Mouse (Mus musculus) cerebellum, adult 2 months (tissue): ENCODE data around the gene Inpp5d. TPM values are rescaled to one million over a fixed set of nuclear protein-coding genes. Genes with fewer than 3 reads are reported as not detected.
A peak's percentile ranks its signal among the peaks of the same experiment; 100 is the strongest.

Experiments used
- DNase-seq, 2 experiments: peaks; one replicate each; pipeline ENCODE4 v3.0.0; 2021
- H3K27ac ChIP-seq: fragments of 200-500 bp; 2 replicates; pipeline ENCODE4 v1.5.1; 2012; ENCODE audit warnings: low read length, control low read depth, inconsistent platforms; ENCODE audit not compliant: insufficient read depth
- H3K27me3 ChIP-seq: fragments of 200-500 bp; 2 replicates; pipeline ENCODE4 v1.6.1; 2012; ENCODE audit warnings: inconsistent platforms, mild to moderate bottlenecking, low read length, moderate library complexity; ENCODE audit not compliant: control insufficient read depth, insufficient read depth
- H3K4me1 ChIP-seq: fragments of 200-500 bp; 2 replicates; pipeline ENCODE4 v1.6.1; 2011; ENCODE audit warnings: low read length; ENCODE audit not compliant: control insufficient read depth, insufficient read depth
- H3K4me3 ChIP-seq: fragments of 200-500 bp; replicated peaks from 2 replicates; pipeline ENCODE3; 2011; ENCODE audit warnings: mild to moderate bottlenecking, low read depth, low read length, control low read depth; ENCODE audit not compliant: insufficient read depth
- CTCF ChIP-seq: fragments of 200-500 bp; IDR thresholded peaks from 2 replicates; pipeline ENCODE4 v1.5.1; 2011; ENCODE audit warnings: low read depth, mild to moderate bottlenecking, control low read depth, low read length, moderate library complexity, borderline replicate concordance; ENCODE audit not compliant: insufficient read depth
- POLR2A ChIP-seq: fragments of 200-500 bp; IDR thresholded peaks from 2 replicates; pipeline ENCODE4 v1.6.1; 2011; ENCODE audit warnings: low read length, control low read depth, borderline replicate concordance; ENCODE audit not compliant: insufficient read depth
- WGBS: fragments of 180-500 bp; shearing (Covaris S2); methylation state at CpG from one replicate; pipeline ENCODE4 v1.1.7; 2018; 5-methylcytosine and 5-hydroxymethylcytosine counted together
- polyA plus RNA-seq: library from polyadenylated mRNA; depleted of rRNA; stranded (reverse); fragments of >200 nt; gene quantifications from 2 replicates; pipeline ENCODE4 v1.2.3, GENCODE M21; 2012

The Inpp5d gene
- polyA plus RNA-seq, 1 experiment, result 4.7 TPM

GRCm38 (mm10) chr1:87589980-87590379 is 30.1 kb upstream of the Inpp5d start:
- Histone ChIP-seq H3K4me3 (no peak overlapping the region), H3K4me1 (peaks cover 26% of the 10 kb centered on the region), H3K27me3 (no peaks in the 10 kb centered on the region), H3K27ac (no peak overlapping the region)
- 86% methylated on average over 8 of the region's 8 CpGs for WGBS
- TF ChIP-seq CTCF, result no peak
- TF ChIP-seq POLR2A, result no peak
- no peak for DNase-seq

DNA sequence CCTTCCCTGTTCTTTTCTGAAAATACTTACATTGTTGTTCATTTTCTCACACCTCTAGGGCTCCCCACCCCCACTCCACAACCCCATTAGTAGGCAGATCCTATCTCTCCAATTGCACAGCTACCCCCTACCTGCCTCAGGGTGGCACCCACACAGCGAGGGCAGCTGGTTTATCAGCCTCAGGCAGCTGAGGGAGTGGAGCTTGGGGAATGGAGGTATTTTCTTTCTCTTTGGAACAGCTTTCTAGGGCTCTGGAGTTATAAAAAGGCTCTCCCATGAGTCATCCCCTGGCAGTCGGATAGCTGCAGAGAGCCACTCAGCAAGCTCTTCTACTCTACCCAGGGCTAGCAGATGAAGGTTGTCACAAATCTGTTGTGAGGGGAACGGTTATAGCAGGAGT is 25.9 kb upstream of the Inpp5d start:
- WGBS, result 7% methylated on average over 3 of the region's 3 CpGs
- Histone ChIP-seq H3K4me1 (peaks cover 34% of the 10 kb centered on the region), H3K4me3 (no peak overlapping the region), H3K27ac (peak overlapping the region; percentile 49), H3K27me3 (no peaks in the 10 kb centered on the region)
- TF ChIP-seq CTCF, result no peak
- TF ChIP-seq POLR2A, result no peak
- peak; percentile 49 to 79 for DNase-seq

DNA sequence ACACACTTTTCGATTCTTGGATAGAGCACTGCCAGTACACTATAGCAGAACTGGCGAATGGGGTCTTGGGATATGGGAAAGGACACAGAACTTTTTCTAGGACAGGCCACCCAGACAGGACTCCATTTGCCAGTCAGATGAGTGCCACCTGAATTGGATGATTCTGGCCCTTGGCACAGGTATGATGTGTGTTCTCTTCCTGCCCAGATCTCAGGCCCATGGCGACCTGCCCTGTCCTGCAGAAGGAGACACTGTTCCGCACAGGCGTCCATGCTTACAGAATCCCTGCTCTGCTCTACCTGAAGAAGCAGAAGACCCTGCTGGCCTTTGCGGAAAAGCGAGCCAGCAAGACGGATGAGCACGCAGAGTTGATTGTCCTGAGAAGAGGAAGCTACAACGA is 25.4 kb upstream of the Inpp5d start:
- 49% methylated on average over 10 of the region's 10 CpGs for WGBS
- DNase-seq, result peak; percentile 54 to 63
- peak overlapping the region; percentile 49 for H3K27ac ChIP-seq
- TF ChIP-seq POLR2A (no peak), CTCF (no peak)
- H3K4me1 ChIP-seq, result peaks cover 30% of the 10 kb centered on the region
- H3K4me3 ChIP-seq, result no peak overlapping the region
- H3K27me3 ChIP-seq, result no peaks in the 10 kb centered on the region

- Histone ChIP-seq H3K4me1 (peaks cover 13% of the 10 kb centered on the region), H3K4me3 (no peak overlapping the region), H3K27me3 (no peaks in the 10 kb centered on the region), H3K27ac (no peak overlapping the region)
- WGBS, result 81% methylated on average over 7 of the region's 7 CpGs
- DNase-seq, result no peak
- TF ChIP-seq CTCF (no peak), POLR2A (no peak)
These were observed 19.6 kb upstream of the Inpp5d start for GRCm38 (mm10) chr1:87600533-87600932.

DNA sequence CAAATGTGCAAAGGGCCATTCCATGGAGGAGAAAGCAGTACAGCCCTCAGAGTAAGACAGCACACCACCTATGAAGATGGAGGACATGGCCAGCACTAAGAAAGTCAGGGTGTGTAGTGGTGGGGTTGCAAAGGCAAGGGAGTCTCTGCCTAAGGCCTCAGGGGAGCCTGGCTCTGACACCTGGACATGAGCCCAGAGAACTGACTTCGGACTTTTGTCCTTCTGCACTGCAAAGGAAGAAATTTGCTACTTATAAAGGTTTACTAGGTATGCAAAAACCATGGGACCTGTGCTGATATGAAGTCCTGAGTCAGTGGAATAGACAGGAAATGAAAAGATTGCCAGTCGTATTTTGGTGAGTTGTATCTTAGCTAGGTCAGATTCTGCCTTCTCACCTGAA is 18.3 kb upstream of the Inpp5d start:
- TF ChIP-seq POLR2A, result no peak
- TF ChIP-seq CTCF, result no peak
- H3K27ac ChIP-seq, result no peak overlapping the region
- no peak for DNase-seq
- no peak overlapping the region for H3K4me3 ChIP-seq
- 86% methylated on average over 2 of the region's 2 CpGs for WGBS
- peaks cover 1% of the 10 kb centered on the region; the same call in 1 of the 2 replicates for H3K4me1 ChIP-seq
- no peaks in the 10 kb centered on the region for H3K27me3 ChIP-seq

GRCm38 (mm10) chr1:87603389-87603788 is 16.7 kb upstream of the Inpp5d start:
- DNase-seq, result no peak
- Histone ChIP-seq H3K4me1 (peaks cover 2% of the 10 kb centered on the region; the same call in 1 of the 2 replicates), H3K4me3 (no peak overlapping the region), H3K27me3 (no peaks in the 10 kb centered on the region), H3K27ac (no peak overlapping the region)
- no peak for TF ChIP-seq POLR2A
- TF ChIP-seq CTCF, result no peak
- WGBS, result 94% methylated on average over 5 of the region's 5 CpGs

GRCm38 (mm10) chr1:87605296-87605695 is 14.8 kb upstream of the Inpp5d start:
- Histone ChIP-seq H3K4me1 (peaks cover 9% of the 10 kb centered on the region; the same call in 1 of the 2 replicates), H3K27me3 (no peaks in the 10 kb centered on the region), H3K4me3 (no peak overlapping the region), H3K27ac (no peak overlapping the region)
- WGBS, result 90% methylated on average over 2 of the region's 2 CpGs
- DNase-seq, result no peak
- TF ChIP-seq CTCF (no peak), POLR2A (no peak)

GRCm38 (mm10) chr1:87607385-87608091 is 12.6 kb upstream of the Inpp5d start:
- peaks cover 9% of the 10 kb centered on the region; the same call in 1 of the 2 replicates for H3K4me1 ChIP-seq
- no peaks in the 10 kb centered on the region for H3K27me3 ChIP-seq
- 23% methylated on average over 21 of the region's 21 CpGs for WGBS
- TF ChIP-seq CTCF (no peak), POLR2A (no peak)
- H3K4me3 ChIP-seq, result no peak overlapping the region
- no peak overlapping the region for H3K27ac ChIP-seq
- peak; percentile 80 to 91 for DNase-seq
